Mouse (Mus musculus) C2C12 (cell line): ENCODE data around the gene Irgc1.

ENCODE experiments used
- CEBPB ChIP-seq: IDR thresholded peaks from one replicate; pipeline ENCODE4 v1.6.1; 2011; ENCODE audit warnings: low read depth, mild to moderate bottlenecking, control low read depth, moderate library complexity
- CTCF ChIP-seq: IDR thresholded peaks from one replicate; pipeline ENCODE4 v1.5.1; 2011; ENCODE audit not compliant: control insufficient read depth, insufficient read depth, insufficient read length
- MAX ChIP-seq: IDR thresholded peaks from one replicate; pipeline ENCODE4 v1.6.1; 2011; ENCODE audit warnings: mild to moderate bottlenecking, control low read depth
- MYOD1 ChIP-seq: IDR thresholded peaks from one replicate; pipeline ENCODE4 v1.6.1; 2011; ENCODE audit warnings: low read depth; ENCODE audit not compliant: control insufficient read depth, insufficient read length
- MYOG ChIP-seq: IDR thresholded peaks from one replicate; pipeline ENCODE4 v1.6.1; 2011; ENCODE audit not compliant: control insufficient read depth, insufficient read length; ENCODE audit errors: extremely low read depth
- USF1 ChIP-seq: IDR thresholded peaks from one replicate; pipeline ENCODE4 v1.6.1; 2011; ENCODE audit warnings: low read depth, mild to moderate bottlenecking, control low read depth, moderate library complexity

- TF ChIP-seq CTCF (no peak), USF1 (peak; percentile 76), MAX (peak; percentile 28), MYOD1 (no peak), MYOG (no peak), CEBPB (no peak)
Measured at GRCm38 (mm10) chr7:24462388-24463319, 10.6 kb upstream of the Irgc1 start, which contains the start of gene Plaur.
